ENCODE assay signal across 8 mouse cellular contexts in genomic region chr5:135064382-135064766, GRCm38 (mm10). TPM values are rescaled to one million over a fixed set of nuclear protein-coding genes. Genes with fewer than 3 reads are reported as not detected.
A peak's percentile ranks its signal among the peaks of the same experiment; 100 is the strongest.
DNase-seq lines count a peak whose midpoint lies in the region; ATAC-seq and TF ChIP-seq lines count a peak whose summit lies in the region.

No protein-coding gene starts in this region.

- no peak for TF ChIP-seq POLR2A in kidney, adult 2 months (IDR thresholded peaks at IDR 0.05; ENCODE audit: low read depth, low read length)
- TF ChIP-seq POLR2A in bone marrow, adult 2 months (IDR thresholded peaks at IDR 0.05; ENCODE audit: borderline replicate concordance, control insufficient read depth, low read depth, low read length), result no peak

- peaks cover 7% of the 10 kb centered on the region; the same call in 1 of the 2 replicates for H3K4me1 ChIP-seq in kidney, adult 2 months (ENCODE audit: control insufficient read depth, insufficient read depth, low read length)
- no peaks in the 10 kb centered on the region; the same call in 1 of the 2 replicates for H3K4me1 ChIP-seq in bone marrow, adult 2 months (ENCODE audit: control insufficient read depth, insufficient read depth, low read length)
- peaks cover 28% of the 10 kb centered on the region for H3K4me1 ChIP-seq in hindbrain, embryonic 10.5 days (replicated peaks)

- H3K36me3 ChIP-seq in kidney, adult 2 months (ENCODE audit: control insufficient read depth, insufficient read depth, low read length), result peaks cover 2% of the 10 kb centered on the region; the same call in 1 of the 2 replicates
- peaks cover 61% of the 10 kb centered on the region for H3K36me3 ChIP-seq in hindbrain, embryonic 10.5 days

- no peak for TF ChIP-seq CTCF in kidney, adult 2 months (conservative IDR thresholded peaks at IDR 0.05; ENCODE audit: insufficient read depth, insufficient read length, low read depth, low read length)
- TF ChIP-seq CTCF in bone marrow, adult 2 months (IDR thresholded peaks at IDR 0.05; ENCODE audit: control insufficient read depth, insufficient read depth, low read length), result no peak

- H3K4me3 ChIP-seq in kidney, adult 2 months (ENCODE audit: insufficient read depth, low read depth, low read length), result peak overlapping the region; percentile 96
- peak overlapping the region; percentile 96 for H3K4me3 ChIP-seq in bone marrow, adult 2 months (replicated peaks; ENCODE audit: control insufficient read depth, low read depth, low read length)
- peak overlapping the region; percentile 84 for H3K4me3 ChIP-seq in hindbrain, embryonic 10.5 days

- under 1% methylated on average over 40 of the region's 40 CpGs for WGBS in kidney, adult 2 months
- WGBS in bone marrow, adult 2 months, result under 1% methylated on average over 40 of the region's 40 CpGs
- under 1% methylated on average over 40 of the region's 40 CpGs for WGBS in hindbrain, embryonic 10.5 days

- DNase-seq in kidney, adult 2 months, result no peak
- DNase-seq in kidney, postnatal 36 days, result no peak
- no peak for DNase-seq in hindbrain, embryonic 10.5 days (ENCODE audit: low spot score)
- DNase-seq in urinary bladder, postnatal 4 days (ENCODE audit: low spot score in 2 of 2), result no peak
- no peak for DNase-seq in adrenal gland, postnatal 25 days
- DNase-seq in gastrocnemius, adult 8-10 months (ENCODE audit: low spot score in 2 of 2), result no peak

- no peaks in the 10 kb centered on the region for H3K9me3 ChIP-seq in hindbrain, embryonic 10.5 days

- peak overlapping the region; percentile 81 for H3K27ac ChIP-seq in kidney, adult 2 months (ENCODE audit: insufficient read depth, low read depth, low read length)
- peak overlapping the region; percentile 75 for H3K27ac ChIP-seq in bone marrow, adult 2 months (ENCODE audit: control insufficient read depth, insufficient read depth, low read depth, low read length, poor library complexity)
- peak overlapping the region; percentile 85 for H3K27ac ChIP-seq in hindbrain, embryonic 10.5 days

- peak; percentile 53 for ATAC-seq in megakaryocyte progenitor cell, adult 5-6 weeks (replicated peaks; ENCODE audit: poor library complexity)

- no peaks in the 10 kb centered on the region for H3K27me3 ChIP-seq in kidney, adult 2 months (replicated peaks; ENCODE audit: control insufficient read depth, insufficient read depth, low read length)
- H3K27me3 ChIP-seq in hindbrain, embryonic 10.5 days (ENCODE audit: insufficient read depth, poor library complexity, severe bottlenecking), result no peaks in the 10 kb centered on the region

RNA-seq across cellular contexts. Expression of gene Dnajc30, which starts 0.4 kb away (rescaled TPM):
- polyA plus RNA-seq in kidney, adult 2 months (2012; rRNA removed), result 47.3 and 63.3 TPM in 2 replicates
- 16.0 and 18.8 TPM in 2 replicates for polyA plus RNA-seq in bone marrow, adult 2 months (2011; ENCODE audit: insufficient read depth, insufficient read length, low replicate concordance, missing spikeins)
- polyA plus RNA-seq in hindbrain, embryonic 10.5 days (2016; fragmentation: Nextera tagmentation; extraction: Ambion mirVana), result 24.5 and 30.4 TPM in 2 replicates
- 18.0 and 18.6 TPM in 2 replicates for total RNA-seq in megakaryocyte progenitor cell, adult 5-6 weeks (2015)
- 7.4 and 8.9 TPM in 2 replicates for total RNA-seq in megakaryocyte progenitor cell, adult 5-6 weeks (2017)
- 29.6 and 38.8 TPM in 2 replicates for total RNA-seq in adrenal gland, postnatal 25 days (2021)
- total RNA-seq in gastrocnemius, adult 8-10 months (2022), result 10 to 100 TPM; 24.3 to 26.8 (median 25.8) TPM

RNA-seq across cellular contexts. Expression of gene Bud23, which starts 0.4 kb away (rescaled TPM):
- 50.4 and 50.7 TPM in 2 replicates for polyA plus RNA-seq in kidney, adult 2 months (2012; rRNA removed)
- 34.4 and 44.1 TPM in 2 replicates for polyA plus RNA-seq in bone marrow, adult 2 months (2011; ENCODE audit: insufficient read depth, insufficient read length, low replicate concordance, missing spikeins)
- 155 and 160 TPM in 2 replicates for polyA plus RNA-seq in hindbrain, embryonic 10.5 days (2016; fragmentation: Nextera tagmentation; extraction: Ambion mirVana)
- 60.7 and 61.7 TPM in 2 replicates for total RNA-seq in megakaryocyte progenitor cell, adult 5-6 weeks (2015)
- total RNA-seq in megakaryocyte progenitor cell, adult 5-6 weeks (2017), result 55.7 and 78.6 TPM in 2 replicates
- 58.5 and 66.1 TPM in 2 replicates for total RNA-seq in adrenal gland, postnatal 25 days (2021)
- 10 to 100 TPM; 25.7 to 36.4 (median 29.8) TPM for total RNA-seq in gastrocnemius, adult 8-10 months (2022)

RNA-seq across cellular contexts. Expression of gene Vps37d, which starts 13.7 kb away (rescaled TPM):
- 7.3 and 8.7 TPM in 2 replicates for polyA plus RNA-seq in kidney, adult 2 months (2012; rRNA removed)
- 1.3 and 1.6 TPM in 2 replicates for polyA plus RNA-seq in bone marrow, adult 2 months (2011; ENCODE audit: insufficient read depth, insufficient read length, low replicate concordance, missing spikeins)
- polyA plus RNA-seq in hindbrain, embryonic 10.5 days (2016; fragmentation: Nextera tagmentation; extraction: Ambion mirVana), result 8.6 and 19.2 TPM in 2 replicates
- total RNA-seq in megakaryocyte progenitor cell, adult 5-6 weeks (2015), result not detected in 2 replicates
- not detected in 2 replicates for total RNA-seq in megakaryocyte progenitor cell, adult 5-6 weeks (2017)
- total RNA-seq in adrenal gland, postnatal 25 days (2021), result 2.2 and 4.1 TPM in 2 replicates
- under 1 TPM in 3 of 4 experiments, not detected in 1; 0.31 to 0.56 (median 0.41) TPM for total RNA-seq in gastrocnemius, adult 8-10 months (2022)

RNA-seq across cellular contexts. Expression of gene Mlxipl, which starts 25.3 kb away (rescaled TPM):
- 144 and 170 TPM in 2 replicates for polyA plus RNA-seq in kidney, adult 2 months (2012; rRNA removed)
- 4.1 and 4.6 TPM in 2 replicates for polyA plus RNA-seq in bone marrow, adult 2 months (2011; ENCODE audit: insufficient read depth, insufficient read length, low replicate concordance, missing spikeins)
- polyA plus RNA-seq in hindbrain, embryonic 10.5 days (2016; fragmentation: Nextera tagmentation; extraction: Ambion mirVana), result 1.7 and 2.8 TPM in 2 replicates
- total RNA-seq in megakaryocyte progenitor cell, adult 5-6 weeks (2015), result 0.07 and 0.27 TPM in 2 replicates
- not detected in 2 replicates for total RNA-seq in megakaryocyte progenitor cell, adult 5-6 weeks (2017)
- 70.1 and 79.1 TPM in 2 replicates for total RNA-seq in adrenal gland, postnatal 25 days (2021)
- total RNA-seq in gastrocnemius, adult 8-10 months (2022), result 10 to 100 TPM; 44.9 to 73.8 (median 51.6) TPM

RNA-seq across cellular contexts. Expression of gene Stx1a, which starts 41.1 kb away (rescaled TPM):
- polyA plus RNA-seq in kidney, adult 2 months (2012; rRNA removed), result 3.9 and 4.1 TPM in 2 replicates
- polyA plus RNA-seq in bone marrow, adult 2 months (2011; ENCODE audit: insufficient read depth, insufficient read length, low replicate concordance, missing spikeins), result 2.0 and 2.9 TPM in 2 replicates
- 17.0 and 20.5 TPM in 2 replicates for polyA plus RNA-seq in hindbrain, embryonic 10.5 days (2016; fragmentation: Nextera tagmentation; extraction: Ambion mirVana)
- total RNA-seq in megakaryocyte progenitor cell, adult 5-6 weeks (2015), result 0.39 and 1.2 TPM in 2 replicates
- total RNA-seq in megakaryocyte progenitor cell, adult 5-6 weeks (2017), result 0.04 and 0.44 TPM in 2 replicates
- 10.4 and 11.1 TPM in 2 replicates for total RNA-seq in adrenal gland, postnatal 25 days (2021)
- total RNA-seq in gastrocnemius, adult 8-10 months (2022), result 1 to 10 TPM in 1 of 4 experiments, under 1 TPM in 3; 0.22 to 1.3 (median 0.39) TPM
